Mouse (Mus musculus) gastrocnemius, postnatal 25 days (tissue): ENCODE results near the gene Cpne8. TPM values are rescaled to one million over a fixed set of nuclear protein-coding genes. Genes with fewer than 3 reads are reported as not detected.
"Not testable (repeated sequence)": the region's sequence is repeated elsewhere in the genome, so short reads cannot be mapped to it uniquely, and the experiment has no call there.

Source experiments
- DNase-seq: peaks from one replicate; pipeline ENCODE4 v3.0.0; 2022
- total RNA-seq, 2 experiments: library from RNA; stranded (reverse); gene quantifications; 1 replicate in 1 of 2; 2 replicates in 1 of 2; pipeline ENCODE4 v1.2.3; 2021

Gene Cpne8
- total RNA-seq, 2 experiments from 2014 or later = 3.3 to 3.7 TPM

- DNase-seq = no peak
Observed at GRCm38 (mm10) chr15:90616116-90616798, 63.0 kb downstream of the Cpne8 start.

- DNase-seq = not testable (repeated sequence)
Observed at GRCm38 (mm10) chr15:90610767-90611166, 68.5 kb downstream of the Cpne8 start.

GRCm38 (mm10) chr15:90609836-90610415, 69.3 kb downstream of the Cpne8 start:
- no peak for DNase-seq

- DNase-seq = no peak
Observed at GRCm38 (mm10) chr15:90608368-90608767, 70.9 kb downstream of the Cpne8 start.

- no peak for DNase-seq
Observed at GRCm38 (mm10) chr15:90607181-90607580, 72.1 kb downstream of the Cpne8 start.

- no peak for DNase-seq
Observed at GRCm38 (mm10) chr15:90603676-90604075, 75.6 kb downstream of the Cpne8 start.

- no peak for DNase-seq
Observed at GRCm38 (mm10) chr15:90597715-90598497, 81.3 kb downstream of the Cpne8 start.

GRCm38 (mm10) chr15:90595592-90595991, 83.6 kb downstream of the Cpne8 start:
- no peak for DNase-seq

- DNase-seq = no peak
Observed at GRCm38 (mm10) chr15:90589587-90589986, 89.6 kb downstream of the Cpne8 start.

GRCm38 (mm10) chr15:90577402-90577801, 101.8 kb downstream of the Cpne8 start:
- no peak for DNase-seq

GRCm38 (mm10) chr15:90569246-90569645, 110.0 kb downstream of the Cpne8 start:
- no peak for DNase-seq

- no peak for DNase-seq
Observed at GRCm38 (mm10) chr15:90568050-90568449, 111.2 kb downstream of the Cpne8 start.

GRCm38 (mm10) chr15:90563996-90564395, 115.2 kb downstream of the Cpne8 start:
- no peak for DNase-seq

- no peak for DNase-seq
Observed at GRCm38 (mm10) chr15:90561613-90562012, 117.6 kb downstream of the Cpne8 start.

- DNase-seq = no peak
Observed at GRCm38 (mm10) chr15:90548589-90548988, 130.6 kb downstream of the Cpne8 start.

GRCm38 (mm10) chr15:90543447-90543846, 135.8 kb downstream of the Cpne8 start:
- DNase-seq = no peak

GRCm38 (mm10) chr15:90542126-90542525, 137.1 kb downstream of the Cpne8 start:
- DNase-seq = no peak

- DNase-seq = no peak
Observed at GRCm38 (mm10) chr15:90536311-90537202, 142.7 kb downstream of the Cpne8 start.

- DNase-seq = no peak
Observed at GRCm38 (mm10) chr15:90535730-90536129, 143.5 kb downstream of the Cpne8 start.

- no peak for DNase-seq
Observed at GRCm38 (mm10) chr15:90512769-90513168, 166.5 kb downstream of the Cpne8 start.

GRCm38 (mm10) chr15:90497080-90497479, 182.2 kb downstream of the Cpne8 start:
- DNase-seq = no peak

GRCm38 (mm10) chr15:90491558-90491957, 187.7 kb downstream of the Cpne8 start:
- no peak for DNase-seq
